Mouse (Mus musculus) embryonic fibroblast, embryonic 13.5 days (primary cell): ENCODE data around the gene Rtl5.

Experiments used
- CTCF ChIP-seq: IDR thresholded peaks from 2 replicates; pipeline ENCODE4 v1.5.1; 2011; ENCODE audit warnings: mild to moderate bottlenecking, control low read depth, low read length, moderate library complexity, borderline replicate concordance; ENCODE audit not compliant: insufficient read depth
- POLR2A ChIP-seq: IDR thresholded peaks from 2 replicates; pipeline ENCODE4 v1.6.1; 2011; ENCODE audit warnings: low read depth, mild to moderate bottlenecking, control low read depth, low read length, moderate library complexity

GRCm38 (mm10) chrX:102085798-102086443 lies 14.8 kb upstream of the Rtl5 start:
- TF ChIP-seq CTCF: no peak
- TF ChIP-seq POLR2A: no peak
